In the genomic region with DNA sequence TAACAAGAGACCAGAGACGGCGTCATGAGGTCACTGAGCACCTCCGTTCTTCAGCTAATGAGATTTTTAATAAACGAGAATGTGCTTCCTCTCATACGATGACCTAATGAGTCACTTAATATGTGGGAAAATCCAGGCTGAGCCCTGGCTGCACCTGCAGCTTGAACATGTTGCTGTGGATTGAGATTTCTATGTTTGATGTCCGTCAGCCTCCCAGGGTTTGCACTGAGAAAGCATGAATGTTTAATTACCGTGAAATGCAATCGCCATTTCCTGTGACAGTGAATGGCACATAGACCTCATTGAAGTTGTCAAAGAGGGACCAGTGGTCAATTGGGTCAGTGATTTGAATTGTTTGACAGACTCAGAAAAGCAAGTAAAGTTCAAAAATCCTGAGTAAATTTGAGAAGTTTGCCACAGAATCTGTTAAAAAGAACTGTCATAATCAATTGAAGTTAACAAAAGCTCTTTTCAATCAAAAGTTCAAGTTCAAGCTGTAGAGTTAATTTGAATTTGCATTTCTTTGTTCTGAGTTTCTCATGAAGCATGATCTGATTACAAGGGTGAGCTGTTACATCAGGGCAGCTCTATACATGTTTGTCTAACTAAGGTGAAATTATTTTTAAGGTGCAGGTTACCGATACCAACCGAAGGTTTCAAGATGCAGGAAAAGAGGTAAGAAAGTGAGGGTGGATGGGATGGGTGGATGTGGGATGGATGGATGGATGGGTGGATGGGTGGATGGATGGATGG, we compare ENCODE assay signal across 28 mouse cellular contexts. TPM values are rescaled to one million over a fixed set of nuclear protein-coding genes. Genes with fewer than 3 reads are reported as not detected.
DNase-seq lines count a peak whose midpoint lies in the region; ATAC-seq and TF ChIP-seq lines count a peak whose summit lies in the region.
"Had no signal": no experiment of that assay in that cellular context is flagged by ENCODE, and none has a peak within 500 bp of the region (broad histone marks: within the 10 kb centered on the region; RNA-seq: fewer than 3 reads in every experiment).

No protein-coding gene starts in this region.

- H3K4me1 ChIP-seq in forebrain, embryonic 11.5 days (replicated peaks; ENCODE audit: control insufficient read depth, insufficient read depth, low read length) = no peaks in the 10 kb centered on the region
- no peaks in the 10 kb centered on the region for H3K4me1 ChIP-seq in forebrain, postnatal 0 days (ENCODE audit: insufficient read depth)
- peaks cover 4% of the 10 kb centered on the region for H3K4me1 ChIP-seq in midbrain, embryonic 12.5 days
- peaks cover 6% of the 10 kb centered on the region; the same call in 1 of the 2 replicates for H3K4me1 ChIP-seq in midbrain, embryonic 10.5 days
- H3K4me1 ChIP-seq: embryonic facial prominence, embryonic 12.5 days had no signal

- TF ChIP-seq POLR2A in brain, embryonic 14.5 days (IDR thresholded peaks at IDR 0.05; ENCODE audit: borderline replicate concordance, extremely low read depth, insufficient read depth, insufficient read length, poor library complexity, severe bottlenecking) = no peak

- no peak overlapping the region for H3K4me2 ChIP-seq in forebrain, embryonic 11.5 days (ENCODE audit: low read depth, low read length, severe bottlenecking)
- H3K4me2 ChIP-seq in forebrain, postnatal 0 days (ENCODE audit: low read depth) = no peak overlapping the region
- no peak overlapping the region for H3K4me2 ChIP-seq in midbrain, embryonic 12.5 days (replicated peaks)
- H3K4me2 ChIP-seq: embryonic facial prominence, embryonic 12.5 days; heart, embryonic 12.5 days; hindbrain, embryonic 14.5 days; liver, embryonic 12.5 days had no signal

- H3K27ac ChIP-seq in forebrain, embryonic 11.5 days (ENCODE audit: low read depth, low read length) = no peak overlapping the region
- no peak overlapping the region for H3K27ac ChIP-seq in forebrain, postnatal 0 days (ENCODE audit: low read depth, low read length)
- H3K27ac ChIP-seq in midbrain, embryonic 12.5 days (replicated peaks) = no peak overlapping the region
- no peak overlapping the region for H3K27ac ChIP-seq in midbrain, embryonic 10.5 days (replicated peaks)
- H3K27ac ChIP-seq: embryonic facial prominence, embryonic 12.5 days; gastrocnemius, adult 2 months; heart, adult 2 months; hindbrain, embryonic 14.5 days; liver, embryonic 12.5 days; stomach, postnatal 0 days had no signal

- H3K9ac ChIP-seq in forebrain, embryonic 11.5 days (ENCODE audit: low read length) = no peak overlapping the region
- no peak overlapping the region for H3K9ac ChIP-seq in forebrain, postnatal 0 days
- no peak overlapping the region for H3K9ac ChIP-seq in midbrain, embryonic 12.5 days (replicated peaks)
- H3K9ac ChIP-seq: embryonic facial prominence, embryonic 12.5 days; heart, embryonic 12.5 days; hindbrain, embryonic 14.5 days; liver, embryonic 12.5 days; liver, postnatal 0 days had no signal

- peak; percentile 78 for ATAC-seq in forebrain, embryonic 11.5 days (replicated peaks; ENCODE audit: low FRiP score)
- ATAC-seq in forebrain, postnatal 0 days = no peak
- peak; percentile 47; the same call in 1 of the 2 replicates for ATAC-seq in midbrain, embryonic 12.5 days (ENCODE audit: low FRiP score, low read depth)
- ATAC-seq: intestine, postnatal 0 days; liver, embryonic 12.5 days; liver, postnatal 0 days had no signal

- no peaks in the 10 kb centered on the region for H3K36me3 ChIP-seq in forebrain, embryonic 11.5 days (ENCODE audit: control insufficient read depth, insufficient read depth, low read length)
- peaks cover 7% of the 10 kb centered on the region; the same call in 1 of the 2 replicates for H3K36me3 ChIP-seq in forebrain, postnatal 0 days (ENCODE audit: insufficient read depth)
- no peaks in the 10 kb centered on the region for H3K36me3 ChIP-seq in midbrain, embryonic 12.5 days
- no peaks in the 10 kb centered on the region for H3K36me3 ChIP-seq in midbrain, embryonic 10.5 days
- H3K36me3 ChIP-seq: embryonic facial prominence, embryonic 12.5 days had no signal

- no peak for TF ChIP-seq CTCF in forebrain, postnatal 0 days (IDR thresholded peaks at IDR 0.05; ENCODE audit: low read depth)
- TF ChIP-seq CTCF in brain, embryonic 14.5 days (IDR thresholded peaks at IDR 0.05; ENCODE audit: borderline replicate concordance, extremely low read depth, insufficient read depth, insufficient read length) = no peak

- WGBS in forebrain, embryonic 11.5 days = 38% methylated on average over 10 of the region's 10 CpGs
- WGBS in forebrain, postnatal 0 days = 24% methylated on average over 10 of the region's 10 CpGs
- 58% methylated on average over 10 of the region's 10 CpGs for WGBS in midbrain, embryonic 12.5 days
- WGBS in midbrain, embryonic 10.5 days = 83% methylated on average over 10 of the region's 10 CpGs

- no peak overlapping the region for H3K4me3 ChIP-seq in forebrain, embryonic 11.5 days (ENCODE audit: low read depth, low read length)
- H3K4me3 ChIP-seq in forebrain, postnatal 0 days (ENCODE audit: low read depth, low read length) = no peak overlapping the region
- H3K4me3 ChIP-seq in midbrain, embryonic 12.5 days = no peak overlapping the region
- H3K4me3 ChIP-seq in midbrain, embryonic 10.5 days = no peak overlapping the region
- H3K4me3 ChIP-seq: embryonic facial prominence, embryonic 12.5 days; gastrocnemius, adult 2 months; heart, adult 2 months; heart, embryonic 12.5 days; liver, embryonic 12.5 days had no signal

- H3K27me3 ChIP-seq in forebrain, embryonic 11.5 days (ENCODE audit: control insufficient read depth, insufficient read depth, low read length) = no peaks in the 10 kb centered on the region; the same call in 1 of the 2 replicates
- H3K27me3 ChIP-seq in forebrain, postnatal 0 days (ENCODE audit: insufficient read depth, low read length) = no peaks in the 10 kb centered on the region
- H3K27me3 ChIP-seq in midbrain, embryonic 12.5 days = no peaks in the 10 kb centered on the region; the same call in 1 of the 2 replicates
- peaks cover 4% of the 10 kb centered on the region; the same call in 1 of the 2 replicates for H3K27me3 ChIP-seq in midbrain, embryonic 10.5 days (ENCODE audit: low read depth, poor library complexity, severe bottlenecking)
- H3K27me3 ChIP-seq: embryonic facial prominence, embryonic 12.5 days; heart, embryonic 12.5 days; liver, embryonic 12.5 days had no signal

- no peaks in the 10 kb centered on the region for H3K9me3 ChIP-seq in forebrain, embryonic 11.5 days (ENCODE audit: control insufficient read depth, low read length)
- H3K9me3 ChIP-seq in forebrain, postnatal 0 days (ENCODE audit: low read length) = no peaks in the 10 kb centered on the region
- no peaks in the 10 kb centered on the region for H3K9me3 ChIP-seq in midbrain, embryonic 12.5 days
- no peaks in the 10 kb centered on the region for H3K9me3 ChIP-seq in midbrain, embryonic 10.5 days (replicated peaks)
- H3K9me3 ChIP-seq: embryonic facial prominence, embryonic 12.5 days; heart, embryonic 12.5 days; liver, embryonic 12.5 days had no signal

- DNase-seq in forebrain, embryonic 11.5 days (ENCODE audit: low spot score) = peak; percentile 62
- no peak for DNase-seq in forebrain, postnatal 0 days
- DNase-seq in midbrain, embryonic 10.5 days (ENCODE audit: low spot score) = no peak
- DNase-seq in brain, embryonic 14.5 days (ENCODE audit: low read depth) = peak; percentile 82
- DNase-seq in retina, postnatal 1 day = peak; percentile 98
- no peak for DNase-seq in adrenal gland, adult 18-20 months (ENCODE audit: low spot score in 2 of 2)
- DNase-seq: adrenal gland, postnatal 25 days; cerebellum, adult 2 months; cerebellum, postnatal 14 days; gastrocnemius, adult 2 months; gastrocnemius, postnatal 36 days; heart, adult 2 months; kidney, adult 9 months; kidney, postnatal 10 days; layer of hippocampus, postnatal 36 days; left cerebral cortex, postnatal 4 days; liver, postnatal 0 days; lung, postnatal 36 days; right cerebral cortex, postnatal 4 days; thymus, adult 2 months; thymus, postnatal 36 days had no signal

RNA-seq across cellular contexts. Expression of gene Exoc6, which starts 20.9 kb away (rescaled TPM):
- 9.1 and 10.2 TPM in 2 replicates for polyA plus RNA-seq in forebrain, embryonic 11.5 days (2014; fragmentation: Nextera tagmentation; extraction: Ambion mirVana)
- 42.9 and 47.5 TPM in 2 replicates for total RNA-seq in forebrain, postnatal 0 days (2014; rRNA removed)
- 30.6 and 34.3 TPM in 2 replicates for polyA plus RNA-seq in forebrain, postnatal 0 days (2015; fragmentation: Nextera tagmentation; extraction: Ambion mirVana)
- polyA plus RNA-seq in midbrain, embryonic 12.5 days (2016; fragmentation: Nextera tagmentation; extraction: Ambion mirVana) = 7.2 and 8.7 TPM in 2 replicates
- 7.6 and 7.9 TPM in 2 replicates for polyA plus RNA-seq in midbrain, embryonic 10.5 days (2016; fragmentation: Nextera tagmentation; extraction: Ambion mirVana)
- polyA plus RNA-seq in brain, embryonic 14.5 days (2012; rRNA removed) = 11.2 and 11.9 TPM in 2 replicates
- total RNA-seq in adrenal gland, adult 18-20 months (2021) = 10 to 100 TPM; 12.9 to 15.3 TPM

Comparison
In these comparisons a context has a peak if more than half of its experiments do, and no peak if none do; other contexts are left out.
1. DNase-seq: peak in forebrain, embryonic 11.5 days (single experiment), brain, embryonic 14.5 days (single experiment) and retina, postnatal 1 day (single experiment); none in forebrain, postnatal 0 days (single experiment), midbrain, embryonic 10.5 days (single experiment) and adrenal gland, adult 18-20 months (0 of 2).